Mouse (Mus musculus) megakaryocyte-erythroid progenitor cell, adult 5-6 weeks (primary cell): Measurements from ENCODE around the gene Otop2. TPM values are rescaled to one million over a fixed set of nuclear protein-coding genes. Genes with fewer than 3 reads are reported as not detected.

Source experiments
- ATAC-seq: replicated peaks from 2 replicates; pipeline ENCODE4 v1.8.0; 2016; ENCODE audit warnings: mild to moderate bottlenecking, inconsistent platforms; ENCODE audit not compliant: severe bottlenecking, poor library complexity, low FRiP score, low TSS enrichment
- total RNA-seq, 2 experiments: library from RNA; stranded (forward) in 1 of 2; stranded (reverse) in 1 of 2; fragments of 200-1000, 215-1000 nt in 1 of 2; fragments of >200 nt in 1 of 2; fragmentation: Nextera tagmentation in 1 of 2; gene quantifications; 2 replicates each; pipeline ENCODE4 v1.2.3; 2014 to 2017

Gene Otop2
- total RNA-seq, 2 experiments from 2014 or later = not detected

GRCm38 (mm10) chr11:115292631-115293375, 14.2 kb upstream of the Otop2 start:
- ATAC-seq = no peak

- ATAC-seq = no peak
These were observed 11.0 kb upstream of the Otop2 start for GRCm38 (mm10) chr11:115295939-115296338.

- ATAC-seq = no peak
These were observed 10.3 kb upstream of the Otop2 start for GRCm38 (mm10) chr11:115296471-115297210.

- peak; percentile 54 for ATAC-seq
These were observed 9.6 kb upstream of the Otop2 start, which contains the start of gene Fads6 for GRCm38 (mm10) chr11:115297214-115297826. Gene Fads6 (minus strand): TSS chr11:115297663.

- no peak for ATAC-seq
These were observed 8.8 kb upstream of the Otop2 start for GRCm38 (mm10) chr11:115298160-115298559.

- no peak for ATAC-seq
These were observed 6.2 kb upstream of the Otop2 start for GRCm38 (mm10) chr11:115300745-115301144.

GRCm38 (mm10) chr11:115301351-115301750, 5.6 kb upstream of the Otop2 start:
- no peak for ATAC-seq

GRCm38 (mm10) chr11:115303167-115303566, 3.8 kb upstream of the Otop2 start:
- no peak for ATAC-seq

GRCm38 (mm10) chr11:115308781-115309180, 1.8 kb downstream of the Otop2 start:
- no peak for ATAC-seq

- peak; percentile 52; the same call in 1 of the 2 replicates for ATAC-seq
These were observed 7.3 kb downstream of the Otop2 start for GRCm38 (mm10) chr11:115314249-115314648.

- no peak for ATAC-seq
These were observed 10.2 kb downstream of the Otop2 start for GRCm38 (mm10) chr11:115317204-115317603.

- ATAC-seq = no peak
These were observed 11.5 kb downstream of the Otop2 start for GRCm38 (mm10) chr11:115318245-115319027.

- peak; percentile 4; the same call in 1 of the 2 replicates for ATAC-seq
These were observed 12.9 kb downstream of the Otop2 start for GRCm38 (mm10) chr11:115319704-115320383.

- peak; percentile 46 for ATAC-seq
These were observed 15.1 kb downstream of the Otop2 start, which contains the start of gene Ush1g for GRCm38 (mm10) chr11:115321906-115322693. Gene Ush1g (minus strand): TSS chr11:115322041.

- ATAC-seq = no peak
These were observed 16.4 kb downstream of the Otop2 start for GRCm38 (mm10) chr11:115323354-115323753.

GRCm38 (mm10) chr11:115326730-115327129, 19.8 kb downstream of the Otop2 start:
- ATAC-seq = no peak

GRCm38 (mm10) chr11:115329339-115329738, 22.4 kb downstream of the Otop2 start:
- peak; percentile 43; the same call in 1 of the 2 replicates for ATAC-seq

- ATAC-seq = no peak
These were observed 27.6 kb downstream of the Otop2 start, which contains the start of gene Otop3 for GRCm38 (mm10) chr11:115334531-115334930. Gene Otop3 (plus strand): TSS chr11:115334731.
